Mouse (Mus musculus) embryonic facial prominence, embryonic 15.5 days (tissue): ENCODE results near the gene Lax1. TPM values are rescaled to one million over a fixed set of nuclear protein-coding genes. Genes with fewer than 3 reads are reported as not detected.
A peak's percentile ranks its signal among the peaks of the same experiment; 100 is the strongest.

Experiments
- ATAC-seq: fragments of 200-750 bp; cut with Nextera tagmentation; 2 replicates; pipeline ENCODE4 v1.8.0; 2017; ENCODE audit warnings: low read depth, moderate TSS enrichment; ENCODE audit not compliant: insufficient number of reproducible peaks, low FRiP score, low TSS enrichment
- H3K27ac ChIP-seq: fragments of 300-500 bp; sonication (generic); replicated peaks from 2 replicates; pipeline ENCODE4 v1.5.1; 2015; ENCODE audit warnings: mild to moderate bottlenecking, inconsistent platforms
- H3K27me3 ChIP-seq: fragments of 300-500 bp; sonication (generic); 2 replicates; pipeline ENCODE4 v1.6.1; 2015; ENCODE audit warnings: inconsistent platforms
- H3K36me3 ChIP-seq: fragments of 300-500 bp; sonication (generic); 2 replicates; pipeline ENCODE4 v1.6.1; 2015; ENCODE audit warnings: mild to moderate bottlenecking, inconsistent platforms
- H3K4me1 ChIP-seq: fragments of 300-500 bp; sonication (generic); 2 replicates; pipeline ENCODE4 v1.6.1; 2015; ENCODE audit warnings: inconsistent platforms
- H3K4me2 ChIP-seq: fragments of 300-500 bp; sonication (generic); replicated peaks from 2 replicates; pipeline ENCODE4 v1.6.1; 2015; ENCODE audit warnings: mild to moderate bottlenecking, inconsistent platforms
- H3K4me3 ChIP-seq: fragments of 300-500 bp; sonication (generic); replicated peaks from 2 replicates; pipeline ENCODE4 v1.5.1; 2015; ENCODE audit warnings: mild to moderate bottlenecking, inconsistent platforms
- H3K9ac ChIP-seq: fragments of 300-500 bp; sonication (generic); 2 replicates; pipeline ENCODE4 v1.6.1; 2015; ENCODE audit warnings: inconsistent platforms
- H3K9me3 ChIP-seq: fragments of 300-500 bp; sonication (generic); replicated peaks from 2 replicates; pipeline ENCODE4 v1.6.1; 2016; ENCODE audit warnings: inconsistent platforms
- WGBS: fragments of 180-500 bp; shearing (Covaris S2); methylation state at CpG from one replicate; pipeline ENCODE4 v1.1.7; 2015; 5-methylcytosine and 5-hydroxymethylcytosine counted together
- polyA plus RNA-seq: library from polyadenylated mRNA; unstranded; fragments of >200 nt; fragmentation: Nextera tagmentation; extraction: Ambion mirVana; gene quantifications from 2 replicates; pipeline ENCODE4 v1.2.1, GENCODE M21; 2015

Gene Lax1
- polyA plus RNA-seq, 1 experiment from 2014 or later: 0.45 TPM

- 60% methylated on average over 4 of the region's 4 CpGs for WGBS
- Histone ChIP-seq H3K27me3 (no peaks in the 10 kb centered on the region), H3K4me2 (no peak overlapping the region), H3K27ac (0 out of 2 replicates have a peak overlapping the region, but pooled peaks have one; percentile 11), H3K9ac (no peak overlapping the region), H3K4me1 (peaks cover 16% of the 10 kb centered on the region), H3K9me3 (no peaks in the 10 kb centered on the region), H3K36me3 (peaks cover 11% of the 10 kb centered on the region; the same call in 1 of the 2 replicates), H3K4me3 (no peak overlapping the region)
- no peak for ATAC-seq
Observed at GRCm38 (mm10) chr1:133663427-133663826, 26.5 kb downstream of the Lax1 start.

DNA sequence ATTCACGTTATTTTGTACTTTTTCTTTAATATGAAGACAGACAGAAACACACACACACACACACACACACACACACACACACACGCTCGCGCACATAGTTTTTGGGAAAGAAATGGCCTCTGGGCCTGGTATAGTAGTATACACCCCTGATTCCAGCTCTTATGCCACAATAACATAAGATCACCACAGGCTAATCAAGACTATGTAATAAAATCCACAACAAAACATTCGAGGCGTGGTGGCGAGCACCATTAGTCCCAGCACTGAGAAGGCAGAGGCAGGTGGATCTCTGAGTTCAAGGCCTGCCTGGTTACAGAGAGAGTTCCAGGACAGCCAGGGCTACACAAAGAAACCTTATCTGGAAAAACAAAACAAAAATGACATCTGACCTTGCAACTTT is 27.0 kb downstream of the Lax1 start:
- H3K27me3 ChIP-seq: no peaks in the 10 kb centered on the region
- peaks cover 21% of the 10 kb centered on the region for H3K4me1 ChIP-seq
- H3K4me2 ChIP-seq: no peak overlapping the region
- H3K27ac ChIP-seq: no peak overlapping the region
- 95% methylated on average over 7 of the region's 7 CpGs for WGBS
- H3K9me3 ChIP-seq: no peaks in the 10 kb centered on the region
- H3K4me3 ChIP-seq: no peak overlapping the region
- peaks cover 16% of the 10 kb centered on the region; the same call in 1 of the 2 replicates for H3K36me3 ChIP-seq
- no peak overlapping the region for H3K9ac ChIP-seq
- no peak for ATAC-seq

- H3K9me3 ChIP-seq: no peaks in the 10 kb centered on the region
- H3K27ac ChIP-seq: peak within 1 kb of the TSS; percentile 94
- H3K27me3 ChIP-seq: no peaks in the 10 kb centered on the region
- H3K4me2 ChIP-seq: peak within 1 kb of the TSS; percentile 73
- peak within 1 kb of the TSS; percentile 72 for H3K9ac ChIP-seq
- peaks cover 35% of the 10 kb centered on the region for H3K4me1 ChIP-seq
- peak; percentile 97 for ATAC-seq
- peak within 1 kb of the TSS; percentile 80 for H3K4me3 ChIP-seq
- H3K36me3 ChIP-seq: peaks cover 23% of the 10 kb centered on the region; the same call in 1 of the 2 replicates
- 2% methylated on average over 26 of the region's 26 CpGs for WGBS
Observed at GRCm38 (mm10) chr1:133661203-133661933, 28.5 kb downstream of the Lax1 start, which contains the start of gene Gm38394. Gm38394 (minus strand) TSS chr1:133661318.

GRCm38 (mm10) chr1:133660466-133661202 is 29.3 kb downstream of the Lax1 start, which contains the start of gene Zbed6:
Zbed6 (minus strand) TSS chr1:133660885.
- ATAC-seq: peak; percentile 70
- under 1% methylated on average over 40 of the region's 41 CpGs for WGBS

GRCm38 (mm10) chr1:133658878-133659277 is 31.0 kb downstream of the Lax1 start:
- H3K9ac ChIP-seq: no peak overlapping the region
- H3K27me3 ChIP-seq: no peaks in the 10 kb centered on the region
- no peak overlapping the region for H3K27ac ChIP-seq
- peaks cover 24% of the 10 kb centered on the region; the same call in 1 of the 2 replicates for H3K36me3 ChIP-seq
- no peaks in the 10 kb centered on the region for H3K9me3 ChIP-seq
- peak overlapping the region; percentile 73 for H3K4me2 ChIP-seq
- 62% methylated on average over 3 of the region's 3 CpGs for WGBS
- H3K4me1 ChIP-seq: peaks cover 38% of the 10 kb centered on the region
- H3K4me3 ChIP-seq: peak overlapping the region; percentile 80
- no peak for ATAC-seq

More at GRCm38 (mm10) chr1:133660466-133661202, 29.3 kb downstream of the Lax1 start, which contains the start of gene Zbed6:
- Histone ChIP-seq H3K9ac (peak within 1 kb of the TSS; percentile 72), H3K27me3 (no peaks in the 10 kb centered on the region), H3K27ac (peak within 1 kb of the TSS; percentile 94), H3K9me3 (no peaks in the 10 kb centered on the region), H3K36me3 (peaks cover 23% of the 10 kb centered on the region; the same call in 1 of the 2 replicates), H3K4me2 (peak within 1 kb of the TSS; percentile 73), H3K4me3 (peak within 1 kb of the TSS; percentile 80), H3K4me1 (peaks cover 38% of the 10 kb centered on the region)

GRCm38 (mm10) chr1:133656811-133657210 is 33.1 kb downstream of the Lax1 start:
- no peaks in the 10 kb centered on the region for H3K27me3 ChIP-seq
- WGBS: 60% methylated on average over 5 of the region's 5 CpGs
- no peak for ATAC-seq
- H3K4me3 ChIP-seq: no peak overlapping the region
- peaks cover 38% of the 10 kb centered on the region for H3K4me1 ChIP-seq
- no peaks in the 10 kb centered on the region for H3K9me3 ChIP-seq
- no peak overlapping the region for H3K9ac ChIP-seq
- peaks cover 26% of the 10 kb centered on the region; the same call in 1 of the 2 replicates for H3K36me3 ChIP-seq
- H3K4me2 ChIP-seq: 0 out of 2 replicates have a peak overlapping the region, but pooled peaks have one; percentile 4
- H3K27ac ChIP-seq: 0 out of 2 replicates have a peak overlapping the region, but pooled peaks have one; percentile 19

- Histone ChIP-seq H3K27me3 (no peaks in the 10 kb centered on the region), H3K4me3 (no peak overlapping the region), H3K27ac (no peak overlapping the region), H3K9me3 (no peaks in the 10 kb centered on the region), H3K36me3 (peaks cover 17% of the 10 kb centered on the region; the same call in 1 of the 2 replicates), H3K4me2 (no peak overlapping the region), H3K4me1 (peaks cover 17% of the 10 kb centered on the region; the same call in 1 of the 2 replicates), H3K9ac (no peak overlapping the region)
- ATAC-seq: no peak
- 89% methylated on average over 1 of the region's 1 CpGs for WGBS
Observed at GRCm38 (mm10) chr1:133653033-133653432, 36.9 kb downstream of the Lax1 start.

DNA sequence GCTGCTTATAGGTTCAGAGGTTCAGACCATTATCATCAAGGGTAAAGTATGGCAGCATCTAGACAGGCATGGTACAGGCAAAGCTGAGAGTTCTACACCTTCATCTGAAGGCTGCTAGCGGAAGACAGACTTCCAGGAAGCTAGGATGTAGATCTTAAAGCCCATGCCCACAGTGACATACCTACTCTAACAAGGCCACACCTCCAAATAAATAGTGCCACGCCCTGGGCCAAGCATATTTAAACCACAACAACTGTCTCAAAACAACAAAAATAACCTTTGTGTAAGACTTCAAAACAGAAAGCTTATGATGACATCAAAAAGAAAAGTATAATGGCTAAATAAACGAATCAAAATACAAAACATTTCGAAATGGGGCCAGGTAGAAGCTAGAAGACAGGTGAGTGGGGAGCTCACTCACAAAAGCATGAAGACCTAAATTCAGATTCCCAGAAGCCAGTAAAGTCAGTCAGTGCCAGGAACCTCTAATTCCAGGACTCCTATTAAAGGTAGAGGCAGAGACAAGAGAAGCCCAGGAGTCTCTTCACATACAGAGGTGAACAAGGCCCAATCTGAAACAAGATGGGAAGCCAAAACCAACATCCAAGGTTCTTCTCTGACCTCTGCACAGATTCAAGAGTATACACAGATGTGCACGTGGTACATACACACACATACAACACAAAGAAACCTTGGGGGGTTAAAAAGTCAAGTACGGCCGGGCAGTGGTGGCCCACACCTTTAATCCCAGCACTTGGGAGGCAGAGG is 39.4 kb downstream of the Lax1 start:
- Histone ChIP-seq H3K4me2 (no peak overlapping the region), H3K4me3 (no peak overlapping the region), H3K27ac (no peak overlapping the region), H3K4me1 (no peaks in the 10 kb centered on the region), H3K27me3 (no peaks in the 10 kb centered on the region), H3K9ac (no peak overlapping the region), H3K9me3 (no peaks in the 10 kb centered on the region), H3K36me3 (peaks cover 28% of the 10 kb centered on the region)
- ATAC-seq: no peak
- 90% methylated on average over 7 of the region's 7 CpGs for WGBS

- Histone ChIP-seq H3K27me3 (no peaks in the 10 kb centered on the region), H3K9ac (no peak overlapping the region), H3K4me3 (no peak overlapping the region), H3K9me3 (no peaks in the 10 kb centered on the region), H3K36me3 (peaks cover 66% of the 10 kb centered on the region), H3K27ac (no peak overlapping the region), H3K4me1 (no peaks in the 10 kb centered on the region), H3K4me2 (no peak overlapping the region)
- 95% methylated on average over 5 of the region's 5 CpGs for WGBS
- no peak for ATAC-seq
Observed at GRCm38 (mm10) chr1:133645652-133646051, 44.3 kb downstream of the Lax1 start.

DNA sequence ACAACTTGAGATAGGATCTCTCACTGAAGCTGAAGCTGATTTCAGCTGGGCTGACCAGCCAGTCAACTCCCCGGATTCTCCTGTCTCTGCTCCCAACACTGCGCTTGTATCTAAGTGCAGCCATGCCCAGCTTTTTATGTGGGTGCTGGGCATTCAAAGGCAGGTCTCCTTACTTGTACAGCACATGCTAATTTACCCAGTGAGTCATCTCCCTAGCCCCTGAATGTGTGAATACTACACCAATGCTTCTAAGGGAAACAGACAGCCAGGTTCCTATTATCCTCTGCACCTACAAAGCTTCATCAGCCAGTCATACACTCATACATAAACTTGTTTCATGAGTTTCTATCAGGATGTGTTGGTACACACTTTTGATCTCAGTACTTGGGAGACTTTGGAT is 48.7 kb downstream of the Lax1 start:
- Histone ChIP-seq H3K36me3 (peaks cover 96% of the 10 kb centered on the region), H3K9ac (no peak overlapping the region), H3K9me3 (no peaks in the 10 kb centered on the region), H3K4me1 (no peaks in the 10 kb centered on the region), H3K4me2 (no peak overlapping the region), H3K27ac (no peak overlapping the region), H3K27me3 (no peaks in the 10 kb centered on the region), H3K4me3 (no peak overlapping the region)
- no peak for ATAC-seq
- 93% methylated on average over 2 of the region's 2 CpGs for WGBS
